Mouse (Mus musculus) forebrain, embryonic 13.5 days (tissue): Measurements from ENCODE around the gene Ppp1r12b. TPM values are rescaled to one million over a fixed set of nuclear protein-coding genes. Genes with fewer than 3 reads are reported as not detected.
A peak's percentile ranks its signal among the peaks of the same experiment; 100 is the strongest.

Experiments used
- ATAC-seq: fragments of 200-750 bp; cut with Nextera tagmentation; 2 replicates; pipeline ENCODE4 v1.8.0; 2017
- H3K27ac ChIP-seq: fragments of 300-500 bp; sonication (generic); 2 replicates; pipeline ENCODE4 v1.5.1; 2015; ENCODE audit warnings: inconsistent platforms, mild to moderate bottlenecking, moderate library complexity
- H3K27me3 ChIP-seq: fragments of 300-500 bp; sonication (generic); 2 replicates; pipeline ENCODE4 v1.6.1; 2015; ENCODE audit warnings: mild to moderate bottlenecking, inconsistent platforms
- H3K36me3 ChIP-seq: fragments of 300-500 bp; sonication (generic); 2 replicates; pipeline ENCODE4 v1.6.1; 2015; ENCODE audit warnings: mild to moderate bottlenecking, inconsistent platforms; ENCODE audit not compliant: poor library complexity, severe bottlenecking
- H3K4me1 ChIP-seq: fragments of 300-500 bp; sonication (generic); 2 replicates; pipeline ENCODE4 v1.6.1; 2015; ENCODE audit warnings: inconsistent platforms
- H3K4me2 ChIP-seq: fragments of 300-500 bp; sonication (generic); 2 replicates; pipeline ENCODE4 v1.6.1; 2015; ENCODE audit warnings: inconsistent platforms, mild to moderate bottlenecking, moderate library complexity
- H3K4me3 ChIP-seq: fragments of 300-500 bp; sonication (generic); 2 replicates; pipeline ENCODE4 v1.5.1; 2015; ENCODE audit warnings: mild to moderate bottlenecking, inconsistent platforms
- H3K9ac ChIP-seq: fragments of 300-500 bp; sonication (generic); 2 replicates; pipeline ENCODE4 v1.6.1; 2015; ENCODE audit warnings: mild to moderate bottlenecking, inconsistent platforms
- H3K9me3 ChIP-seq: fragments of 300-500 bp; sonication (generic); replicated peaks from 2 replicates; pipeline ENCODE4 v1.6.1; 2016; ENCODE audit warnings: inconsistent platforms
- WGBS: fragments of 180-500 bp; shearing (Covaris S2); methylation state at CpG from one replicate; pipeline ENCODE4 v1.1.7; 2015; 5-methylcytosine and 5-hydroxymethylcytosine counted together
- polyA plus RNA-seq: library from polyadenylated mRNA; unstranded; fragments of >200 nt; fragmentation: Nextera tagmentation; extraction: Ambion mirVana; gene quantifications from 2 replicates; pipeline ENCODE4 v1.2.1, GENCODE M21; 2015

Gene Ppp1r12b
- polyA plus RNA-seq, 1 experiment from 2014 or later, result 11.2 TPM

- H3K9ac ChIP-seq, result no peak overlapping the region
- no peaks in the 10 kb centered on the region for H3K4me1 ChIP-seq
- H3K4me3 ChIP-seq, result no peak overlapping the region
- no peaks in the 10 kb centered on the region for H3K9me3 ChIP-seq
- no peaks in the 10 kb centered on the region for H3K27me3 ChIP-seq
- no peak overlapping the region for H3K4me2 ChIP-seq
- H3K36me3 ChIP-seq, result peaks cover 26% of the 10 kb centered on the region
- no peak for ATAC-seq
- H3K27ac ChIP-seq, result no peak overlapping the region
- 45% methylated on average over 4 of the region's 4 CpGs for WGBS
Observed at GRCm38 (mm10) chr1:134875800-134876199, 79.9 kb downstream of the Ppp1r12b start.

- H3K36me3 ChIP-seq, result peaks cover 32% of the 10 kb centered on the region
- H3K4me2 ChIP-seq, result no peak overlapping the region
- no peak for ATAC-seq
- no peaks in the 10 kb centered on the region for H3K27me3 ChIP-seq
- no peaks in the 10 kb centered on the region for H3K9me3 ChIP-seq
- no peak overlapping the region for H3K4me3 ChIP-seq
- 81% methylated on average over 6 of the region's 6 CpGs for WGBS
- H3K4me1 ChIP-seq, result no peaks in the 10 kb centered on the region
- no peak overlapping the region for H3K9ac ChIP-seq
- no peak overlapping the region for H3K27ac ChIP-seq
Observed at GRCm38 (mm10) chr1:134872678-134873077, 83.1 kb downstream of the Ppp1r12b start.

GRCm38 (mm10) chr1:134866426-134866825 lies 89.3 kb downstream of the Ppp1r12b start:
- Histone ChIP-seq H3K9me3 (no peaks in the 10 kb centered on the region), H3K9ac (no peak overlapping the region), H3K27me3 (peaks cover 32% of the 10 kb centered on the region), H3K4me3 (no peak overlapping the region), H3K36me3 (peaks cover 15% of the 10 kb centered on the region), H3K4me2 (no peak overlapping the region), H3K27ac (peak overlapping the region; percentile 15; the same call in 1 of the 2 replicates), H3K4me1 (peaks cover 7% of the 10 kb centered on the region)
- WGBS, result 68% methylated on average over 2 of the region's 2 CpGs
- no peak for ATAC-seq

GRCm38 (mm10) chr1:134865552-134865951 lies 90.2 kb downstream of the Ppp1r12b start:
- no peak overlapping the region; the same call in 1 of the 2 replicates for H3K4me2 ChIP-seq
- ATAC-seq, result no peak
- no peak overlapping the region for H3K27ac ChIP-seq
- WGBS, result 53% methylated on average over 6 of the region's 6 CpGs
- no peaks in the 10 kb centered on the region for H3K9me3 ChIP-seq
- peaks cover 32% of the 10 kb centered on the region for H3K27me3 ChIP-seq
- H3K9ac ChIP-seq, result no peak overlapping the region
- peaks cover 15% of the 10 kb centered on the region for H3K36me3 ChIP-seq
- H3K4me3 ChIP-seq, result no peak overlapping the region
- H3K4me1 ChIP-seq, result peaks cover 15% of the 10 kb centered on the region

- ATAC-seq, result no peak; the same call in 1 of the 2 replicates
- peaks cover 37% of the 10 kb centered on the region for H3K27me3 ChIP-seq
Observed at GRCm38 (mm10) chr1:134860538-134860937, 95.2 kb downstream of the Ppp1r12b start.

GRCm38 (mm10) chr1:134858344-134859053 lies 97.2 kb downstream of the Ppp1r12b start:
- no peak overlapping the region for H3K9ac ChIP-seq
- 64% methylated on average over 3 of the region's 3 CpGs for WGBS
- no peaks in the 10 kb centered on the region for H3K36me3 ChIP-seq
- peaks cover 23% of the 10 kb centered on the region for H3K4me1 ChIP-seq
- no peak overlapping the region for H3K4me3 ChIP-seq
- H3K27ac ChIP-seq, result no peak overlapping the region
- ATAC-seq, result no peak
- H3K27me3 ChIP-seq, result peaks cover 27% of the 10 kb centered on the region
- H3K9me3 ChIP-seq, result no peaks in the 10 kb centered on the region
- no peak overlapping the region for H3K4me2 ChIP-seq

More at GRCm38 (mm10) chr1:134860538-134860937, 95.2 kb downstream of the Ppp1r12b start:
- Histone ChIP-seq H3K27ac (no peak overlapping the region; the same call in 1 of the 2 replicates), H3K4me2 (no peak overlapping the region), H3K4me3 (no peak overlapping the region), H3K9ac (no peak overlapping the region), H3K9me3 (no peaks in the 10 kb centered on the region), H3K36me3 (peaks cover 6% of the 10 kb centered on the region; the same call in 1 of the 2 replicates), H3K4me1 (peaks cover 23% of the 10 kb centered on the region)
- 3% methylated on average over 2 of the region's 2 CpGs for WGBS

- Histone ChIP-seq H3K4me3 (no peak overlapping the region), H3K27ac (no peak overlapping the region), H3K4me1 (peaks cover 5% of the 10 kb centered on the region; the same call in 1 of the 2 replicates), H3K9ac (no peak overlapping the region), H3K4me2 (no peak overlapping the region), H3K9me3 (no peaks in the 10 kb centered on the region), H3K36me3 (0 out of 2 replicates have a peak, but pooled peaks cover 7% of the 10 kb centered on the region), H3K27me3 (peaks cover 9% of the 10 kb centered on the region; the same call in 1 of the 2 replicates)
- WGBS, result 80% methylated on average over 1 of the region's 1 CpGs
- no peak for ATAC-seq
Observed at GRCm38 (mm10) chr1:134854325-134854982, 101.3 kb downstream of the Ppp1r12b start.

GRCm38 (mm10) chr1:134852797-134853196 lies 102.9 kb downstream of the Ppp1r12b start:
- 93% methylated on average over 3 of the region's 3 CpGs for WGBS

GRCm38 (mm10) chr1:134851211-134851610 lies 104.5 kb downstream of the Ppp1r12b start:
- H3K36me3 ChIP-seq, result 0 out of 2 replicates have a peak, but pooled peaks cover 7% of the 10 kb centered on the region
- H3K27ac ChIP-seq, result no peak overlapping the region
- 0 out of 2 replicates have a peak, but pooled peaks cover 5% of the 10 kb centered on the region for H3K27me3 ChIP-seq
- H3K4me2 ChIP-seq, result no peak overlapping the region
- WGBS, result 92% methylated on average over 5 of the region's 5 CpGs
- no peaks in the 10 kb centered on the region for H3K4me1 ChIP-seq
- H3K9ac ChIP-seq, result no peak overlapping the region
- ATAC-seq, result no peak
- H3K9me3 ChIP-seq, result no peaks in the 10 kb centered on the region
- no peak overlapping the region for H3K4me3 ChIP-seq

More at GRCm38 (mm10) chr1:134852797-134853196, 102.9 kb downstream of the Ppp1r12b start:
- H3K9me3 ChIP-seq, result no peaks in the 10 kb centered on the region
- no peak overlapping the region for H3K9ac ChIP-seq
- H3K36me3 ChIP-seq, result 0 out of 2 replicates have a peak, but pooled peaks cover 7% of the 10 kb centered on the region
- no peak overlapping the region for H3K27ac ChIP-seq
- no peaks in the 10 kb centered on the region for H3K4me1 ChIP-seq
- no peak overlapping the region for H3K4me2 ChIP-seq
- H3K4me3 ChIP-seq, result no peak overlapping the region
- peaks cover 9% of the 10 kb centered on the region; the same call in 1 of the 2 replicates for H3K27me3 ChIP-seq
- no peak for ATAC-seq

- Histone ChIP-seq H3K4me1 (no peaks in the 10 kb centered on the region), H3K9me3 (no peaks in the 10 kb centered on the region), H3K27me3 (no peaks in the 10 kb centered on the region), H3K27ac (no peak overlapping the region), H3K4me3 (no peak overlapping the region), H3K9ac (no peak overlapping the region), H3K4me2 (no peak overlapping the region), H3K36me3 (0 out of 2 replicates have a peak, but pooled peaks cover 7% of the 10 kb centered on the region)
- 87% methylated on average over 3 of the region's 3 CpGs for WGBS
- ATAC-seq, result no peak
Observed at GRCm38 (mm10) chr1:134850361-134850760, 105.4 kb downstream of the Ppp1r12b start.

- H3K27ac ChIP-seq, result no peak overlapping the region
- no peak overlapping the region for H3K4me2 ChIP-seq
- no peaks in the 10 kb centered on the region for H3K9me3 ChIP-seq
- no peak for ATAC-seq
- H3K9ac ChIP-seq, result no peak overlapping the region
- H3K27me3 ChIP-seq, result no peaks in the 10 kb centered on the region
- 0 out of 2 replicates have a peak, but pooled peaks cover 7% of the 10 kb centered on the region for H3K36me3 ChIP-seq
- H3K4me1 ChIP-seq, result no peaks in the 10 kb centered on the region
- no peak overlapping the region for H3K4me3 ChIP-seq
- WGBS, result 81% methylated on average over 9 of the region's 9 CpGs
Observed at GRCm38 (mm10) chr1:134847851-134848250, 107.9 kb downstream of the Ppp1r12b start.
